Mouse (Mus musculus) neural tube, embryonic 11.5 days (tissue): ENCODE results near the gene Gpbp1l1. TPM values are rescaled to one million over a fixed set of nuclear protein-coding genes. Genes with fewer than 3 reads are reported as not detected.

Experiments used
- ATAC-seq: fragments of 200-750 bp; cut with Nextera tagmentation; 2 replicates; pipeline ENCODE4 v1.8.0; 2017; ENCODE audit warnings: moderate number of reproducible peaks, mild to moderate bottlenecking, moderate TSS enrichment, moderate library complexity; ENCODE audit not compliant: insufficient read depth, low FRiP score, low TSS enrichment
- DNase-seq: peaks from one replicate; pipeline ENCODE4 v3.0.0-alpha.2; 2015; ENCODE audit warnings: low spot score
- H3K27ac ChIP-seq: fragments of 300-500 bp; sonication (generic); 2 replicates; pipeline ENCODE4 v1.5.1; 2014; ENCODE audit warnings: low read depth, mild to moderate bottlenecking, low read length
- H3K27me3 ChIP-seq: fragments of 300-500 bp; sonication (generic); 2 replicates; pipeline ENCODE4 v1.6.1; 2014; ENCODE audit warnings: mild to moderate bottlenecking, low read length, mixed read lengths; ENCODE audit not compliant: control insufficient read depth, insufficient read depth
- H3K36me3 ChIP-seq: fragments of 300-500 bp; sonication (generic); 2 replicates; pipeline ENCODE4 v1.6.1; 2014; ENCODE audit warnings: mild to moderate bottlenecking, low read length, moderate library complexity, mixed read lengths; ENCODE audit not compliant: control insufficient read depth, insufficient read depth
- H3K4me1 ChIP-seq: fragments of 300-500 bp; sonication (generic); 2 replicates; pipeline ENCODE4 v1.6.1; 2014; ENCODE audit warnings: low read length, mixed read lengths; ENCODE audit not compliant: control insufficient read depth, insufficient read depth
- H3K4me2 ChIP-seq: fragments of 300-500 bp; sonication (generic); 2 replicates; pipeline ENCODE4 v1.6.1; 2014; ENCODE audit warnings: low read depth, mild to moderate bottlenecking, moderate library complexity
- H3K4me3 ChIP-seq: fragments of 300-500 bp; sonication (generic); 2 replicates; pipeline ENCODE4 v1.5.1; 2014; ENCODE audit warnings: low read depth, low read length
- H3K9ac ChIP-seq: fragments of 300-500 bp; sonication (generic); 2 replicates; pipeline ENCODE4 v1.6.1; 2014; ENCODE audit warnings: mild to moderate bottlenecking, low read length
- H3K9me3 ChIP-seq: fragments of 300-500 bp; sonication (generic); 2 replicates; pipeline ENCODE4 v1.6.1; 2016; ENCODE audit warnings: low read length; ENCODE audit not compliant: control insufficient read depth
- WGBS: fragments of 180-500 bp; shearing (Covaris S2); extraction: QIAGEN DNeasy Blood & Tissue Kit; methylation state at CpG from one replicate; pipeline ENCODE4 v1.1.7; 2014; 5-methylcytosine and 5-hydroxymethylcytosine counted together
- polyA plus RNA-seq: library from polyadenylated mRNA; unstranded; fragments of >200 nt; fragmentation: Nextera tagmentation; extraction: Ambion mirVana; gene quantifications from 2 replicates; pipeline ENCODE4 v1.2.1, GENCODE M21; 2014

Gpbp1l1 gene
- polyA plus RNA-seq, 1 experiment from 2014 or later, result 31.5 TPM

DNA sequence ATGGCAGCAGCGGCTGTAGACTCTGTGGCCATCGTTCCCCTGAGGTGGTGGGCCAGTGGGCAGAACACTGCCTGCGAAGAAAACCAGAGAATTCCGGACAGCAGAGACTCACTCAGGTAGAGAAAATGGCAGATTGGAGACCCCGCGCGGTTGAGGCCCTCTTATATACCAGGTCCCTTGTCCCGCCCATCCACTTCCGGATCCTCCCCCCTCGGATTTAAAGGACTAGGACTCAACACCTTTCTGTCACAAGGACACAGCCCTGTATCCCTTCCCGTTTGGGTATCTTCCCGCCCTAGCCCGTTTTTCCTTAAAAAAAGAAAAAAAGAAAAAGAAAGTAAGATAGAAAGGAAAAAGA, 69.9 kb downstream of the Gpbp1l1 start:
- peak; percentile 94 for ATAC-seq
- H3K4me2 ChIP-seq, result peak overlapping the region; percentile 36
- no peaks in the 10 kb centered on the region for H3K27me3 ChIP-seq
- peaks cover 5% of the 10 kb centered on the region; the same call in 1 of the 2 replicates for H3K4me1 ChIP-seq
- peak overlapping the region; percentile 84 for H3K27ac ChIP-seq
- peak; percentile 92 for DNase-seq
- WGBS, result 0% methylated on average over 13 of the region's 13 CpGs
- peak overlapping the region; percentile 97 for H3K9ac ChIP-seq
- no peaks in the 10 kb centered on the region for H3K9me3 ChIP-seq
- peaks cover 2% of the 10 kb centered on the region for H3K36me3 ChIP-seq
- peak overlapping the region; percentile 95 for H3K4me3 ChIP-seq

GRCm38 (mm10) chr4:116627722-116628662, 70.5 kb downstream of the Gpbp1l1 start, which contains the start of gene Nasp:
TSS of gene Nasp (minus strand) at chr4:116627941.
- ATAC-seq (peak; percentile 88), DNase-seq (peak; percentile 84)
- Histone ChIP-seq H3K9ac (peak within 1 kb of the TSS; percentile 97), H3K27ac (peak within 1 kb of the TSS; percentile 84), H3K4me2 (peak within 1 kb of the TSS; percentile 36), H3K36me3 (peaks cover 2% of the 10 kb centered on the region), H3K27me3 (no peaks in the 10 kb centered on the region), H3K9me3 (no peaks in the 10 kb centered on the region), H3K4me1 (peaks cover 5% of the 10 kb centered on the region; the same call in 1 of the 2 replicates), H3K4me3 (peak within 1 kb of the TSS; percentile 95)
- WGBS, result 8% methylated on average over 23 of the region's 23 CpGs

DNA sequence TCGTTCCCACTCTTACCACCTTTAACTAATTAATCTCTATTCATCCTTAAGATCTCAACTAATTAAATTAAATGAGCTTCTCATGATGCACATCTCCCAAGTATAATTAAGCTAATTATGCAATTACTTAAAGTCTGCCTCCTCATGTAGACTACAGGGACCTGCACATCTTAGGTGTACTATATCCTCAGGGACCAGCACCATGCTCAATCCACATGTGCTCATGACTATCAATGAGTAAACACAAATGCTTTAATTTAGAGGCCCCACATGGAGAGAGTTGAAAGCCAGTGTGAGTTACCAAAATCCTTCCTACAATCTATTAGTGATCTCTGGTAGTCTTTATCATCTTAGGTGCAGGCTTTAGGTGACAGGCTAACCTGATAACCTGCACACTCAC, 77.7 kb downstream of the Gpbp1l1 start:
- no peaks in the 10 kb centered on the region for H3K4me1 ChIP-seq
- no peaks in the 10 kb centered on the region for H3K9me3 ChIP-seq
- H3K27ac ChIP-seq, result no peak overlapping the region
- no peak overlapping the region for H3K9ac ChIP-seq
- H3K36me3 ChIP-seq, result peaks cover 27% of the 10 kb centered on the region
- H3K27me3 ChIP-seq, result no peaks in the 10 kb centered on the region
- WGBS, result 98% methylated on average over 1 of the region's 1 CpGs
- H3K4me2 ChIP-seq, result no peak overlapping the region
- no peak for DNase-seq
- ATAC-seq, result no peak
- no peak overlapping the region for H3K4me3 ChIP-seq

DNA sequence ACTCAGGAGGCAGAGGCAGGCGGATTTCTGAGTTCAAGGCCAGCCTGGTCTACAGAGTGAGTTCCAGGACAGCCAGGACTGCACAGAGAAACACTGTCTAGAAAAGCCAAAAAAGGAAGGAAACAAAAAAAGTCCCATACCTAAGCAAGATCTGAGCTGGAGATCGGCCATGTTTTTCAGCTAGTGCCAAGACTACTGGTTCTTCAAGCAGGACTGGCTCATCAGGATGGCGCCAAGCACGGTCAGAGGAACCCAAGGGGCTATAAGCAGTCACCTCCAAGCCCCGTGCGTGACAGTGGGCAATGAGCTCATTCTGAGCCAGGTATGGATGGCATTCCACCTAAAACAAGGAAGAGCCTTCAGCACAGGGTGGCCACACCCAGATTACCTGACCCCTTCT, 81.4 kb downstream of the Gpbp1l1 start:
- no peak overlapping the region for H3K4me3 ChIP-seq
- no peak for DNase-seq
- H3K9ac ChIP-seq, result no peak overlapping the region
- no peak for ATAC-seq
- H3K9me3 ChIP-seq, result no peaks in the 10 kb centered on the region
- 95% methylated on average over 6 of the region's 6 CpGs for WGBS
- H3K27me3 ChIP-seq, result no peaks in the 10 kb centered on the region
- H3K27ac ChIP-seq, result no peak overlapping the region
- H3K4me2 ChIP-seq, result no peak overlapping the region
- H3K36me3 ChIP-seq, result peaks cover 43% of the 10 kb centered on the region
- H3K4me1 ChIP-seq, result no peaks in the 10 kb centered on the region

- WGBS, result 96% methylated on average over 1 of the region's 1 CpGs
- H3K36me3 ChIP-seq, result peaks cover 33% of the 10 kb centered on the region
- ATAC-seq, result no peak
- no peaks in the 10 kb centered on the region for H3K27me3 ChIP-seq
- peaks cover 3% of the 10 kb centered on the region for H3K4me1 ChIP-seq
- no peak overlapping the region for H3K9ac ChIP-seq
- H3K4me2 ChIP-seq, result no peak overlapping the region
- H3K9me3 ChIP-seq, result no peaks in the 10 kb centered on the region
- no peak for DNase-seq
- H3K4me3 ChIP-seq, result no peak overlapping the region
- H3K27ac ChIP-seq, result no peak overlapping the region
These were observed 84.6 kb downstream of the Gpbp1l1 start for GRCm38 (mm10) chr4:116642071-116642470.

Other genes with a start within 250 kb of the Gpbp1l1 start
- 31.9 and 36.5 TPM in 2 replicates for gene Mast2, start 93.5 kb upstream of the Gpbp1l1 start, polyA plus RNA-seq
- gene Ipp, start 50.1 kb upstream of the Gpbp1l1 start, polyA plus RNA-seq, result 4.7 and 4.9 TPM in 2 replicates
- gene Tmem69, start 1.7 kb upstream of the Gpbp1l1 start, polyA plus RNA-seq, result 34.0 and 36.9 TPM in 2 replicates
- gene Ccdc17, start 39.0 kb downstream of the Gpbp1l1 start, polyA plus RNA-seq, result 2.3 and 2.4 TPM in 2 replicates
- 256 and 265 TPM in 2 replicates for gene Nasp, start 70.3 kb downstream of the Gpbp1l1 start, polyA plus RNA-seq
- 614 and 619 TPM in 2 replicates for gene Akr1a1, start 94.0 kb downstream of the Gpbp1l1 start, polyA plus RNA-seq
- 902 and 917 TPM in 2 replicates for gene Prdx1, start 127.9 kb downstream of the Gpbp1l1 start, polyA plus RNA-seq
- 17.6 and 25.1 TPM in 2 replicates for gene Mmachc, start 150.7 kb downstream of the Gpbp1l1 start, polyA plus RNA-seq
- gene Ccdc163, start 150.9 kb downstream of the Gpbp1l1 start, polyA plus RNA-seq, result 23.8 and 31.4 TPM in 2 replicates
- 8.9 and 9.8 TPM in 2 replicates for gene Tesk2, start 163.3 kb downstream of the Gpbp1l1 start, polyA plus RNA-seq
- gene Toe1, start 250.0 kb downstream of the Gpbp1l1 start, polyA plus RNA-seq, result 34.8 and 36.1 TPM in 2 replicates